Mouse (Mus musculus): ENCODE results near the gene Atp8a2. TPM values are rescaled to one million over a fixed set of nuclear protein-coding genes. Genes with fewer than 3 reads are reported as not detected.
A peak's percentile ranks its signal among the peaks of the same experiment; 100 is the strongest.

The Atp8a2 gene
- total and polyA plus RNA-seq, 2 experiments from 2014 or later: 43.0 to 81.7 TPM

DNA sequence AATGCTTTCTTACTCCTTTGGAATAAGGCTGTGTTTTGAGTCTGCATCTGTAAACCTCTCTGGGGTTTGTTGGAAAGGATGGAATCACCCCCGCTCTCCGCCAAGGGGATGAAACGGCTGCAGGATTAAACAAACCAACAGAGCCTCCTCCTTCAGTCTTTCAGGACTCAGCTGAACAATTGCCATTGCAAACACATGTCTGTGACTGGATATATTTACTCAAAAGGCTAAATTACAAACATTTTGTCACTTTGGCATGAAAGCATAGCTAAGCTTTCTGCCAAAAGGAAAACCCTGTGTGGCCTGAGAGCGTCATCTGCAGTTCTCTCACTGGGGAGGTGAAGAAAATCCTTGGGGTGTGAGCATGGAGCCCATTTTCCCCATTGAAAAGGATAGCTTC lies 230.0 kb downstream of the Atp8a2 start:
- H3K9ac ChIP-seq (replicated peaks; ENCODE audit: low read length, poor library complexity, severe bottlenecking): no peak overlapping the region
- WGBS: 67% methylated on average over 4 of the region's 4 CpGs
- TF ChIP-seq CTCF (IDR thresholded peaks at IDR 0.05): no peak
- H3K36me3 ChIP-seq (ENCODE audit: insufficient read depth, low read length): no peaks in the 10 kb centered on the region
- H3K27ac ChIP-seq (ENCODE audit: low read depth, low read length): no peak overlapping the region
- no peaks in the 10 kb centered on the region for H3K27me3 ChIP-seq (ENCODE audit: insufficient read depth, low read length)
- peaks cover 3% of the 10 kb centered on the region; the same call in 1 of the 2 replicates for H3K4me1 ChIP-seq (ENCODE audit: insufficient read depth, low read length)
- no peak for DNase-seq (ENCODE audit: low spot score)
- ATAC-seq (ENCODE audit: low FRiP score): no peak
- no peaks in the 10 kb centered on the region for H3K9me3 ChIP-seq (ENCODE audit: low read length)
- H3K4me3 ChIP-seq (ENCODE audit: low read depth, low read length): no peak overlapping the region
- H3K4me2 ChIP-seq (ENCODE audit: low read depth, low read length, poor library complexity, severe bottlenecking): no peak overlapping the region

DNA sequence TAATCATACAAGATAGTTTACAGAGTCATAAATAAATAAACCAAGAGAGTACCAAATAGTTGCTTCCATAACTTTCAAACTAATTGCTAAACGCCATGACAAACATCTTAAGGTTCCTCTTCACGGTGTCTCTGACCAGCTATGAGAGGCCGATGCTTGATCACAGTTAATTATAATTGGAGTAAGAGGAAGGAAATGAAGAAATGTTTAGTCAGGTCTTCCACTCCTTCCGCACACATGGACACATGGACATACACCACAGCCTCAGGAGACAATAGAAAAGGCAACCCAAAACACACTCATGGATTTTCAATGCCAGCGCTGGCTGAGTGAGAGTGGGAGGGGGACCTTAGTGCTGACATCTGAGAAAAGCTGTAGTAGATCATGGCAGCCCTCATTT lies 232.4 kb downstream of the Atp8a2 start:
- no peaks in the 10 kb centered on the region for H3K27me3 ChIP-seq (ENCODE audit: insufficient read depth, low read length)
- no peak overlapping the region for H3K9ac ChIP-seq (replicated peaks; ENCODE audit: low read length, poor library complexity, severe bottlenecking)
- DNase-seq (ENCODE audit: low spot score) (no peak), ATAC-seq (ENCODE audit: low FRiP score) (no peak)
- H3K9me3 ChIP-seq (ENCODE audit: low read length): no peaks in the 10 kb centered on the region
- H3K4me1 ChIP-seq (ENCODE audit: insufficient read depth, low read length): peaks cover 9% of the 10 kb centered on the region; the same call in 1 of the 2 replicates
- H3K4me3 ChIP-seq (ENCODE audit: low read depth, low read length): no peak overlapping the region
- TF ChIP-seq CTCF (IDR thresholded peaks at IDR 0.05): no peak
- no peaks in the 10 kb centered on the region for H3K36me3 ChIP-seq (ENCODE audit: insufficient read depth, low read length)
- H3K27ac ChIP-seq (ENCODE audit: low read depth, low read length): no peak overlapping the region
- 93% methylated on average over 5 of the region's 5 CpGs for WGBS
- no peak overlapping the region for H3K4me2 ChIP-seq (ENCODE audit: low read depth, low read length, poor library complexity, severe bottlenecking)

GRCm38 (mm10) chr14:59960961-59961360 lies 236.0 kb downstream of the Atp8a2 start:
- H3K27me3 ChIP-seq (ENCODE audit: insufficient read depth, low read length): no peaks in the 10 kb centered on the region
- no peak for TF ChIP-seq CTCF (IDR thresholded peaks at IDR 0.05)
- H3K9me3 ChIP-seq (ENCODE audit: low read length): no peaks in the 10 kb centered on the region
- H3K4me2 ChIP-seq (ENCODE audit: low read depth, low read length, poor library complexity, severe bottlenecking): no peak overlapping the region
- DNase-seq (ENCODE audit: low spot score): peak; percentile 9
- no peaks in the 10 kb centered on the region for H3K36me3 ChIP-seq (ENCODE audit: insufficient read depth, low read length)
- H3K4me1 ChIP-seq (ENCODE audit: insufficient read depth, low read length): peaks cover 9% of the 10 kb centered on the region; the same call in 1 of the 2 replicates
- ATAC-seq (ENCODE audit: low FRiP score): no peak
- no peak overlapping the region for H3K27ac ChIP-seq (ENCODE audit: low read depth, low read length)
- no peak overlapping the region for H3K4me3 ChIP-seq (ENCODE audit: low read depth, low read length)
- H3K9ac ChIP-seq (replicated peaks; ENCODE audit: low read length, poor library complexity, severe bottlenecking): no peak overlapping the region
- 49% methylated on average over 9 of the region's 9 CpGs for WGBS

- WGBS: 56% methylated on average over 9 of the region's 9 CpGs
- Histone ChIP-seq H3K4me3 (ENCODE audit: low read depth, low read length) (no peak overlapping the region), H3K9me3 (ENCODE audit: low read length) (no peaks in the 10 kb centered on the region), H3K27me3 (ENCODE audit: insufficient read depth, low read length) (no peaks in the 10 kb centered on the region), H3K4me1 (ENCODE audit: insufficient read depth, low read length) (peaks cover 9% of the 10 kb centered on the region; the same call in 1 of the 2 replicates), H3K27ac (ENCODE audit: low read depth, low read length) (no peak overlapping the region), H3K4me2 (ENCODE audit: low read depth, low read length, poor library complexity, severe bottlenecking) (no peak overlapping the region), H3K36me3 (ENCODE audit: insufficient read depth, low read length) (no peaks in the 10 kb centered on the region), H3K9ac (replicated peaks; ENCODE audit: low read length, poor library complexity, severe bottlenecking) (no peak overlapping the region)
- DNase-seq (ENCODE audit: low spot score) (no peak), ATAC-seq (ENCODE audit: low FRiP score) (no peak)
- TF ChIP-seq CTCF (IDR thresholded peaks at IDR 0.05): no peak
These were observed 236.6 kb downstream of the Atp8a2 start for GRCm38 (mm10) chr14:59960214-59960890.

DNA sequence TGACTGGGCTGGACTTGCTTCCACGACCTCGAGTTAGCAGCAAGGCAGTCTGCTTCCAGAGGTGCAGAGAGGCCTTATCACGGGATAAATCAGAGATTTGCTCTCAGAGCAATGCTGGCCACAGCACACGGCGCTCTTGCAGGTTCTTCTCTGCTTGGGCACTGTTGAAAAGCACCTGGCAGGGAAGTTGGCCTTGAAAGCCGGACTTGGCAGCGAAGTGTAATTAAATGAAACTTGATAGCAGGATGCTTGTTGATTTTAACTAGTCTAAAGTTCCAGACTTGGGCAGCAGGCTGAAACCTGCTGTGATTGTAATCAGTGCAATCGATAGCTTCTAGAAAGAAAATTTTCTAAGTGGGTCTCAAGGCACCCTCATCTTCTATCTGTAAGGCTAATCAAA lies 237.3 kb downstream of the Atp8a2 start:
- no peak overlapping the region for H3K9ac ChIP-seq (replicated peaks; ENCODE audit: low read length, poor library complexity, severe bottlenecking)
- no peaks in the 10 kb centered on the region for H3K27me3 ChIP-seq (ENCODE audit: insufficient read depth, low read length)
- peaks cover 9% of the 10 kb centered on the region; the same call in 1 of the 2 replicates for H3K4me1 ChIP-seq (ENCODE audit: insufficient read depth, low read length)
- no peak for DNase-seq (ENCODE audit: low spot score)
- no peaks in the 10 kb centered on the region for H3K9me3 ChIP-seq (ENCODE audit: low read length)
- H3K4me3 ChIP-seq (ENCODE audit: low read depth, low read length): no peak overlapping the region
- no peak for TF ChIP-seq CTCF (IDR thresholded peaks at IDR 0.05)
- H3K27ac ChIP-seq (ENCODE audit: low read depth, low read length): no peak overlapping the region
- H3K4me2 ChIP-seq (ENCODE audit: low read depth, low read length, poor library complexity, severe bottlenecking): no peak overlapping the region
- no peak for ATAC-seq (ENCODE audit: low FRiP score)
- 65% methylated on average over 8 of the region's 8 CpGs for WGBS
- no peaks in the 10 kb centered on the region for H3K36me3 ChIP-seq (ENCODE audit: insufficient read depth, low read length)

- Histone ChIP-seq H3K9ac (replicated peaks; ENCODE audit: low read length, poor library complexity, severe bottlenecking) (no peak overlapping the region), H3K4me3 (ENCODE audit: low read depth, low read length) (no peak overlapping the region), H3K9me3 (ENCODE audit: low read length) (no peaks in the 10 kb centered on the region), H3K27me3 (ENCODE audit: insufficient read depth, low read length) (no peaks in the 10 kb centered on the region), H3K4me1 (ENCODE audit: insufficient read depth, low read length) (no peaks in the 10 kb centered on the region), H3K4me2 (ENCODE audit: low read depth, low read length, poor library complexity, severe bottlenecking) (no peak overlapping the region), H3K27ac (ENCODE audit: low read depth, low read length) (no peak overlapping the region), H3K36me3 (ENCODE audit: insufficient read depth, low read length) (no peaks in the 10 kb centered on the region)
- no peak for DNase-seq (ENCODE audit: low spot score)
- 18% methylated on average over 5 of the region's 5 CpGs for WGBS
- no peak for TF ChIP-seq CTCF (IDR thresholded peaks at IDR 0.05)
- ATAC-seq (ENCODE audit: low FRiP score): no peak
These were observed 247.0 kb downstream of the Atp8a2 start for GRCm38 (mm10) chr14:59949983-59950382.
